ENCODE assay signal across 15 mouse cellular contexts in the genomic region with DNA sequence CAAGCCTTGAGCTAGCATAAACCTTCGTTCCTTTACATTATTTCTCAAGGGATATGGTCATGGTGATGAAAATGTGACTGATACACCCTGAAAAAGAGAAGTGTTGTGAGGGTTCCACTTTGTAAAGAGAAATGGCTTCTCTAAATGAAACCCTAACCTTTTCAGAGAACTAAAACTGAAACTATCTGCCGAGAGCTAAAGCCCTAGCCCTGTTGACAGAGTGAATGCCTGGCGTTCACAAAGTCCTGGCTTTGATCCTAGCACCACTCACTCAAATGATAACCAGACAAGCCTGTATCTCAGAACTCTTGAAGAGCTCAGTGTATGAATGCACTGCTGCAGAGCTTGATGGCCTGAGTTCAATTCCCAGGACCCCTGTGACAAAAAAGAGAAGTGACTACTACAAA. TPM values are rescaled to one million over a fixed set of nuclear protein-coding genes. Genes with fewer than 3 reads are reported as not detected.
A peak's percentile ranks its signal among the peaks of the same experiment; 100 is the strongest.
DNase-seq lines count a peak whose midpoint lies in the region; ATAC-seq and TF ChIP-seq lines count a peak whose summit lies in the region.
"Had no signal": no experiment of that assay in that cellular context is flagged by ENCODE, and none has a peak within 500 bp of the region (broad histone marks: within the 10 kb centered on the region; RNA-seq: fewer than 3 reads in every experiment).

No protein-coding gene starts in this region.

- no peak for TF ChIP-seq EP300 in heart, adult 2 months (IDR thresholded peaks at IDR 0.05; ENCODE audit: insufficient read depth, low read depth, low read length)

- TF ChIP-seq POLR2A in heart, adult 2 months (IDR thresholded peaks at IDR 0.05; ENCODE audit: insufficient read depth, low read depth, low read length) = no peak
- TF ChIP-seq POLR2A in small intestine, adult 2 months (IDR thresholded peaks at IDR 0.05; ENCODE audit: low read depth, low read length) = no peak

- peaks cover 45% of the 10 kb centered on the region for H3K36me3 ChIP-seq in heart, embryonic 14.5 days (ENCODE audit: control insufficient read depth, insufficient read depth, low read length)
- peaks cover 6% of the 10 kb centered on the region; the same call in 1 of the 2 replicates for H3K36me3 ChIP-seq in heart, adult 2 months (ENCODE audit: control insufficient read depth, insufficient read depth, low read length)
- peaks cover 7% of the 10 kb centered on the region; the same call in 1 of the 2 replicates for H3K36me3 ChIP-seq in small intestine, adult 2 months (ENCODE audit: control insufficient read depth, insufficient read depth, low read length)
- H3K36me3 ChIP-seq in intestine, embryonic 15.5 days = peaks cover 6% of the 10 kb centered on the region; the same call in 1 of the 2 replicates

- H3K4me1 ChIP-seq in heart, embryonic 14.5 days (ENCODE audit: control insufficient read depth in 2 of 2, insufficient read depth in 2 of 2, low read length in 2 of 2) = peaks cover 5 to 26% of the 10 kb centered on the region in 2 experiments
- peaks cover 4% of the 10 kb centered on the region for H3K4me1 ChIP-seq in heart, adult 2 months (ENCODE audit: control insufficient read depth, insufficient read depth, low read length)
- H3K4me1 ChIP-seq in small intestine, adult 2 months (ENCODE audit: control insufficient read depth, insufficient read depth, insufficient read length, low read length) = no peaks in the 10 kb centered on the region; the same call in 1 of the 2 replicates
- peaks cover 4% of the 10 kb centered on the region for H3K4me1 ChIP-seq in intestine, embryonic 15.5 days (replicated peaks)

- intact Hi-C loops in heart, adult 2 months (cut with DNase I) = no loop called here

- peak overlapping the region in 1 of 2 experiments; percentile 19; a peak in 1 of 4 replicates for H3K4me3 ChIP-seq in heart, embryonic 14.5 days (ENCODE audit: control insufficient read depth in 1 of 2, insufficient read depth in 1 of 2, low read depth in 1 of 2, low read length in 2 of 2)
- no peak overlapping the region for H3K4me3 ChIP-seq in heart, adult 2 months
- H3K4me3 ChIP-seq in small intestine, adult 2 months (ENCODE audit: low read depth, low read length) = no peak overlapping the region
- H3K4me3 ChIP-seq in intestine, embryonic 15.5 days (replicated peaks) = no peak overlapping the region
- H3K4me3 ChIP-seq: forebrain, embryonic 15.5 days; neural tube, embryonic 13.5 days had no signal

- no peaks in the 10 kb centered on the region for H3K9me3 ChIP-seq in heart, embryonic 14.5 days (ENCODE audit: control insufficient read depth, low read length)
- no peaks in the 10 kb centered on the region for H3K9me3 ChIP-seq in intestine, embryonic 15.5 days
- H3K9me3 ChIP-seq: forebrain, embryonic 15.5 days; neural tube, embryonic 13.5 days had no signal

- H3K27ac ChIP-seq in heart, embryonic 14.5 days (replicated peaks in 1 of 2; ENCODE audit: control insufficient read depth in 1 of 2, insufficient read depth in 1 of 2, low read depth in 2 of 2, low read length in 2 of 2) = peak overlapping the region; percentile 56 to 72
- no peak overlapping the region for H3K27ac ChIP-seq in heart, adult 2 months
- H3K27ac ChIP-seq in small intestine, adult 2 months (ENCODE audit: insufficient read depth, low read depth, low read length) = peak overlapping the region; percentile 74
- no peak overlapping the region for H3K27ac ChIP-seq in intestine, embryonic 15.5 days
- H3K27ac ChIP-seq: forebrain, embryonic 15.5 days; neural tube, embryonic 13.5 days had no signal

- 17% methylated on average over 3 of the region's 3 CpGs for WGBS in heart, embryonic 14.5 days
- WGBS in heart, adult 2 months = 33% methylated on average over 3 of the region's 3 CpGs
- 24% methylated on average over 3 of the region's 3 CpGs for WGBS in small intestine, adult 2 months
- 63% methylated on average over 3 of the region's 3 CpGs for WGBS in intestine, embryonic 15.5 days

- no peaks in the 10 kb centered on the region for H3K27me3 ChIP-seq in heart, embryonic 14.5 days (ENCODE audit: control insufficient read depth, insufficient read depth, low read length)
- no peaks in the 10 kb centered on the region for H3K27me3 ChIP-seq in heart, adult 2 months (ENCODE audit: control insufficient read depth, insufficient read depth, low read length)
- H3K27me3 ChIP-seq in small intestine, adult 2 months (ENCODE audit: control insufficient read depth, insufficient read depth, low read length) = no peaks in the 10 kb centered on the region
- H3K27me3 ChIP-seq in intestine, embryonic 15.5 days (replicated peaks) = no peaks in the 10 kb centered on the region
- H3K27me3 ChIP-seq: forebrain, embryonic 15.5 days; neural tube, embryonic 13.5 days had no signal

- no peak for TF ChIP-seq CTCF in heart, adult 2 months (IDR thresholded peaks at IDR 0.05)
- TF ChIP-seq CTCF in small intestine, adult 2 months (IDR thresholded peaks at IDR 0.05; ENCODE audit: extremely low read depth, insufficient read length, insufficient replicate concordance, low read depth, low read length) = no peak

- peak overlapping the region; percentile 60 for H3K4me2 ChIP-seq in heart, embryonic 14.5 days (ENCODE audit: low read length)
- no peak overlapping the region for H3K4me2 ChIP-seq in intestine, embryonic 15.5 days (replicated peaks)
- H3K4me2 ChIP-seq: forebrain, embryonic 15.5 days; neural tube, embryonic 13.5 days had no signal

- ATAC-seq in heart, embryonic 14.5 days (ENCODE audit: insufficient number of reproducible peaks, insufficient read depth, low FRiP score, low read depth) = peak; percentile 64
- ATAC-seq in intestine, embryonic 15.5 days = no peak
- ATAC-seq: forebrain, embryonic 15.5 days had no signal

- peaks cover 2% of the 10 kb centered on the region; the same call in 1 of the 2 replicates for H3K79me2 ChIP-seq in heart, adult 2 months (replicated peaks; ENCODE audit: control insufficient read depth, insufficient read depth, low read length)

- H3K9ac ChIP-seq in heart, embryonic 14.5 days (ENCODE audit: low read length) = peak overlapping the region; percentile 62
- no peak overlapping the region for H3K9ac ChIP-seq in heart, adult 2 months (ENCODE audit: low read depth, low read length)
- no peak overlapping the region for H3K9ac ChIP-seq in intestine, embryonic 15.5 days
- H3K9ac ChIP-seq: forebrain, embryonic 15.5 days; neural tube, embryonic 13.5 days had no signal

- DNase-seq in heart, adult 2 months = no peak
- DNase-seq in spleen, postnatal 36 days (ENCODE audit: low spot score in 2 of 2) = peak; percentile 11 to 31
- no peak for DNase-seq in spleen, adult 12 weeks (ENCODE audit: low spot score)
- peak; percentile 25 for DNase-seq in heart, postnatal 4 days
- DNase-seq in cerebellum, adult 9-10 months = no peak
- DNase-seq: cerebellum, adult 9-11 months; gastrocnemius, postnatal 36 days; kidney, adult 18-20 months; midbrain, embryonic 14.5 days; thymus, adult 18-20 months had no signal

RNA-seq across cellular contexts. Expression of a gene that starts 0.4 kb away (rescaled TPM):
- 3.9 and 6.2 TPM in 2 replicates for polyA plus RNA-seq in heart, embryonic 14.5 days (2014; fragmentation: Nextera tagmentation; extraction: Ambion mirVana)
- under 1 TPM; 0.55 to 0.84 TPM for total RNA-seq in heart, adult 2 months (2021)
- polyA plus RNA-seq in heart, adult 2 months (2012; rRNA removed) = 0.59 and 1.7 TPM in 2 replicates
- total RNA-seq in heart, postnatal 4 days (2021) = 1 to 10 TPM; 1.3 to 2.0 TPM
- polyA plus RNA-seq in small intestine, adult 2 months (2012; rRNA removed) = 0.37 and 0.42 TPM in 2 replicates
- 5.3 and 6.7 TPM in 2 replicates for polyA plus RNA-seq in intestine, embryonic 15.5 days (2015; fragmentation: Nextera tagmentation; extraction: Ambion mirVana)

RNA-seq across cellular contexts. Expression of a gene that starts 5.5 kb away (rescaled TPM):
- 189 and 194 TPM in 2 replicates for polyA plus RNA-seq in heart, embryonic 14.5 days (2014; fragmentation: Nextera tagmentation; extraction: Ambion mirVana)
- 100 to 1,000 TPM; 104 to 116 TPM for total RNA-seq in heart, adult 2 months (2021)
- 64.4 and 119 TPM in 2 replicates for polyA plus RNA-seq in heart, adult 2 months (2012; rRNA removed)
- total RNA-seq in heart, postnatal 4 days (2021) = 100 to 1,000 TPM; 136 to 142 TPM
- polyA plus RNA-seq in small intestine, adult 2 months (2012; rRNA removed) = 105 and 148 TPM in 2 replicates
- polyA plus RNA-seq in intestine, embryonic 15.5 days (2015; fragmentation: Nextera tagmentation; extraction: Ambion mirVana) = 304 and 311 TPM in 2 replicates

RNA-seq across cellular contexts. Expression of a gene that starts 17.6 kb away (rescaled TPM):
- polyA plus RNA-seq in heart, embryonic 14.5 days (2014; fragmentation: Nextera tagmentation; extraction: Ambion mirVana) = 34.0 and 36.2 TPM in 2 replicates
- under 1 TPM; 0.63 to 0.66 TPM for total RNA-seq in heart, adult 2 months (2021)
- 0.76 and 1.2 TPM in 2 replicates for polyA plus RNA-seq in heart, adult 2 months (2012; rRNA removed)
- 10 to 100 TPM; 18.2 to 19.3 TPM for total RNA-seq in heart, postnatal 4 days (2021)
- polyA plus RNA-seq in small intestine, adult 2 months (2012; rRNA removed) = 1.5 and 2.0 TPM in 2 replicates
- 34.3 and 38.3 TPM in 2 replicates for polyA plus RNA-seq in intestine, embryonic 15.5 days (2015; fragmentation: Nextera tagmentation; extraction: Ambion mirVana)

RNA-seq across cellular contexts. Expression of a gene that starts 29.6 kb away (rescaled TPM):
- polyA plus RNA-seq in heart, embryonic 14.5 days (2014; fragmentation: Nextera tagmentation; extraction: Ambion mirVana) = 0.19 and 0.26 TPM in 2 replicates
- not detected for total RNA-seq in heart, adult 2 months (2021)
- polyA plus RNA-seq in heart, adult 2 months (2012; rRNA removed) = 0.33 TPM in 1 of 2 replicates, not detected in the other
- total RNA-seq in heart, postnatal 4 days (2021) = not detected
- 1.2 and 2.0 TPM in 2 replicates for polyA plus RNA-seq in small intestine, adult 2 months (2012; rRNA removed)
- 0.53 and 0.66 TPM in 2 replicates for polyA plus RNA-seq in intestine, embryonic 15.5 days (2015; fragmentation: Nextera tagmentation; extraction: Ambion mirVana)
- polyA plus RNA-seq: neural tube, embryonic 13.5 days had no signal

Comparison
In these comparisons a context has a peak if more than half of its experiments do, and no peak if none do; other contexts are left out.
1. H3K27ac ChIP-seq: peak in heart, embryonic 14.5 days (2 of 2) and small intestine, adult 2 months (single experiment); none in heart, adult 2 months (single experiment) and intestine, embryonic 15.5 days (single experiment).
2. DNase-seq: peak in spleen, postnatal 36 days (2 of 2) and heart, postnatal 4 days (single experiment); none in heart, adult 2 months (0 of 2), spleen, adult 12 weeks (single experiment) and cerebellum, adult 9-10 months (single experiment).
3. RNA of a gene that starts 17.6 kb away (polyA plus RNA-seq): 34.3 to 38.3 TPM in intestine, embryonic 15.5 days and 34.0 to 36.2 TPM in heart, embryonic 14.5 days; 1.5 to 2.0 TPM in small intestine, adult 2 months and 0.76 to 1.2 TPM in heart, adult 2 months; every median in the first group is over 10 times any median in the second.